Mouse (Mus musculus): ENCODE measurements around the gene Ly6c2. TPM values are rescaled to one million over a fixed set of nuclear protein-coding genes. Genes with fewer than 3 reads are reported as not detected.
"Not testable (repeated sequence)": the region's sequence is repeated elsewhere in the genome, so short reads cannot be mapped to it uniquely, and the experiment has no call there.

Ly6c2 gene
- polyA plus RNA-seq, 1 experiment = 0.33 TPM

GRCm38 (mm10) chr15:75120066-75120465, 8.3 kb upstream of the Ly6c2 start:
- Histone ChIP-seq H3K27me3 (ENCODE audit: control insufficient read depth, insufficient read depth, low read length) (no peaks in the 10 kb centered on the region), H3K4me1 (ENCODE audit: control insufficient read depth, insufficient read depth, low read length) (no peaks in the 10 kb centered on the region), H3K4me3 (ENCODE audit: control insufficient read depth, low read depth, low read length) (no peak overlapping the region), H3K27ac (ENCODE audit: control insufficient read depth, insufficient read depth, low read depth, low read length) (no peak overlapping the region), H3K36me3 (ENCODE audit: control insufficient read depth, insufficient read depth, low read length) (no peaks in the 10 kb centered on the region)
- TF ChIP-seq POLR2A (IDR thresholded peaks at IDR 0.05; ENCODE audit: control insufficient read depth, low read depth, low read length) (no peak), CTCF (IDR thresholded peaks at IDR 0.05; ENCODE audit: control insufficient read depth, insufficient read depth, insufficient replicate concordance, low read depth, low read length) (peak; percentile 89; the same call in 1 of the 2 replicates)

- TF ChIP-seq CTCF (IDR thresholded peaks at IDR 0.05; ENCODE audit: control insufficient read depth, insufficient read depth, insufficient replicate concordance, low read depth, low read length) = peak; percentile 75
- not testable (repeated sequence) for H3K36me3 ChIP-seq (ENCODE audit: control insufficient read depth, insufficient read depth, low read length); H3K27ac ChIP-seq (ENCODE audit: control insufficient read depth, insufficient read depth, low read depth, low read length)
Observed at GRCm38 (mm10) chr15:75118742-75119141, 7.0 kb upstream of the Ly6c2 start.

DNA sequence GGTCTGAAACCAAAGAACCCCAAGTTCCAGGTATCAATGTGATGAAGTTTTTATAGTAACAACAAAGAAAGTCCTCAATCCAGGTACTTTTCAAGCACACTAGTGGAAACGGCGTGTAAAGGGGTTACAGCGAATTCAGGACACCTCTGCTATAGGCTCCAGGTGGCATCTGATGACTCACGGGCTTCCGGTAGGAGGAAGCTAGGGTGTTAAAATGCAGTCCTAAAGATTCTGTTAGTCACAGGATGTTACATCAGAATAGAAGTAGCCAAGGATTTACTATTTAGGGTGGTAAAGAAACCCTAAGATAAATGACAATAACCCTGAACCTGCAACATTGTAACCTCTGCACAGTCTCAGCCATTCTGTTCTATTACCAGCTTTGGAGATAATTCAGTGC, 5.7 kb upstream of the Ly6c2 start:
- not testable (repeated sequence) for H3K36me3 ChIP-seq (ENCODE audit: control insufficient read depth, insufficient read depth, low read length); H3K4me1 ChIP-seq (ENCODE audit: control insufficient read depth, insufficient read depth, low read length); H3K27ac ChIP-seq (ENCODE audit: control insufficient read depth, insufficient read depth, low read depth, low read length); H3K4me3 ChIP-seq (ENCODE audit: control insufficient read depth, low read depth, low read length); H3K27me3 ChIP-seq (ENCODE audit: control insufficient read depth, insufficient read depth, low read length)

More at GRCm38 (mm10) chr15:75118742-75119141, 7.0 kb upstream of the Ly6c2 start:
- H3K4me3 ChIP-seq (ENCODE audit: control insufficient read depth, low read depth, low read length); H3K4me1 ChIP-seq (ENCODE audit: control insufficient read depth, insufficient read depth, low read length); H3K27me3 ChIP-seq (ENCODE audit: control insufficient read depth, insufficient read depth, low read length): not testable (repeated sequence)

GRCm38 (mm10) chr15:75116525-75116924, 4.8 kb upstream of the Ly6c2 start:
- no peak for TF ChIP-seq CTCF (IDR thresholded peaks at IDR 0.05; ENCODE audit: control insufficient read depth, insufficient read depth, insufficient replicate concordance, low read depth, low read length)
- TF ChIP-seq POLR2A (IDR thresholded peaks at IDR 0.05; ENCODE audit: control insufficient read depth, low read depth, low read length) = no peak
- no peaks in the 10 kb centered on the region for H3K27me3 ChIP-seq (ENCODE audit: control insufficient read depth, insufficient read depth, low read length)
- no peaks in the 10 kb centered on the region for H3K36me3 ChIP-seq (ENCODE audit: control insufficient read depth, insufficient read depth, low read length)
- H3K27ac ChIP-seq (ENCODE audit: control insufficient read depth, insufficient read depth, low read depth, low read length) = no peak overlapping the region
- no peaks in the 10 kb centered on the region for H3K4me1 ChIP-seq (ENCODE audit: control insufficient read depth, insufficient read depth, low read length)
- no peak overlapping the region for H3K4me3 ChIP-seq (ENCODE audit: control insufficient read depth, low read depth, low read length)

DNA sequence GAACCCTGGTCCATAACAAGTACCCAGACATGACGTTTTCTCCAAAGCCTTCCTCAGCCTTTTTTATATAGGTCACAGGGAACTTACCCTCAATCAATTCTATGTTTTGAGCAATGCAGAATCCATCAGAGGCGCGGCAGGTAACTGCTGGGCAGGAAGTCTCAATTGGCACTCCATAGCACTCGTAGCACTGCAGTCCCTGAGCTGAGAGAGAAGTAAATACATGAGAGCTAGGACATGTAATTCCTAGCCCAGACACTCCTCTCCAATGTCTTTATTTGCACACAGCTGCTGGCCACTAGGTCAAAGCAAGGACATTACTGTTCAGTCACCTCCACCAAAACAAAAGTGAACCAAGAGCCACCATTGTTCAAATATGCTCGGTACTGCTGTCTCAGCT, 1.3 kb downstream of the Ly6c2 start:
- not testable (repeated sequence) for H3K27ac ChIP-seq (ENCODE audit: control insufficient read depth, insufficient read depth, low read depth, low read length); H3K4me3 ChIP-seq (ENCODE audit: control insufficient read depth, low read depth, low read length); H3K36me3 ChIP-seq (ENCODE audit: control insufficient read depth, insufficient read depth, low read length); H3K27me3 ChIP-seq (ENCODE audit: control insufficient read depth, insufficient read depth, low read length); H3K4me1 ChIP-seq (ENCODE audit: control insufficient read depth, insufficient read depth, low read length)

- no peaks in the 10 kb centered on the region for H3K36me3 ChIP-seq (ENCODE audit: control insufficient read depth, insufficient read depth, low read length)
- no peaks in the 10 kb centered on the region for H3K27me3 ChIP-seq (ENCODE audit: control insufficient read depth, insufficient read depth, low read length)
- no peak overlapping the region for H3K27ac ChIP-seq (ENCODE audit: control insufficient read depth, insufficient read depth, low read depth, low read length)
- no peak overlapping the region for H3K4me3 ChIP-seq (ENCODE audit: control insufficient read depth, low read depth, low read length)
- H3K4me1 ChIP-seq (ENCODE audit: control insufficient read depth, insufficient read depth, low read length) = no peaks in the 10 kb centered on the region
- TF ChIP-seq CTCF (IDR thresholded peaks at IDR 0.05; ENCODE audit: control insufficient read depth, insufficient read depth, insufficient replicate concordance, low read depth, low read length) (no peak), POLR2A (IDR thresholded peaks at IDR 0.05; ENCODE audit: control insufficient read depth, low read depth, low read length) (no peak)
Observed at GRCm38 (mm10) chr15:75099261-75099660, 12.5 kb downstream of the Ly6c2 start.

DNA sequence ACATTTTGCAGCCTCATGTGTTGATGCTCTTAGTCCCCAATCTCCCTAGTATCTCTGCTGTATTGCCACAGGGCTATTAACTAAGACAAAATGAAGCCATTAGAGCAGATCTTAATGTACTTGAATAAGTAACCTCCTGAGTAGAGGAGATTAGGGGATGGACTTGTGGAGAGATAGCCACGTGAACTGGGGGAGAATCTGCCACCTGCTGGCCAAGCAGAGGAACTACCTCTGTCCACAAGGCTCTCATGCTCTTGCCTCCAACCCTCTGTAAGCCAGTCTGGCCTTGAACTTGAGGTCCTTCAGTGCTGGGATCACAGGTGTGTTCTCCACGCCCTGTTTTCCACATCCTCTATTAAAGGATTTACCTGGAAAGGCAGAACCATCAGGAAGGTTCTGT, 23.7 kb downstream of the Ly6c2 start:
- not testable (repeated sequence) for H3K4me1 ChIP-seq (ENCODE audit: control insufficient read depth, insufficient read depth, low read length); H3K4me3 ChIP-seq (ENCODE audit: control insufficient read depth, low read depth, low read length); H3K27ac ChIP-seq (ENCODE audit: control insufficient read depth, insufficient read depth, low read depth, low read length); H3K36me3 ChIP-seq (ENCODE audit: control insufficient read depth, insufficient read depth, low read length); H3K27me3 ChIP-seq (ENCODE audit: control insufficient read depth, insufficient read depth, low read length)

- TF ChIP-seq POLR2A (IDR thresholded peaks at IDR 0.05; ENCODE audit: control insufficient read depth, low read depth, low read length) (no peak), CTCF (IDR thresholded peaks at IDR 0.05; ENCODE audit: control insufficient read depth, insufficient read depth, insufficient replicate concordance, low read depth, low read length) (no peak)
Observed at GRCm38 (mm10) chr15:75069965-75070364, 41.8 kb downstream of the Ly6c2 start.

More at GRCm38 (mm10) chr15:75069965-75070364, 41.8 kb downstream of the Ly6c2 start:
- Histone ChIP-seq H3K4me1 (ENCODE audit: control insufficient read depth, insufficient read depth, low read length) (no peaks in the 10 kb centered on the region), H3K36me3 (ENCODE audit: control insufficient read depth, insufficient read depth, low read length) (no peaks in the 10 kb centered on the region), H3K4me3 (ENCODE audit: control insufficient read depth, low read depth, low read length) (no peak overlapping the region), H3K27ac (ENCODE audit: control insufficient read depth, insufficient read depth, low read depth, low read length) (no peak overlapping the region), H3K27me3 (ENCODE audit: control insufficient read depth, insufficient read depth, low read length) (no peaks in the 10 kb centered on the region)
